Mouse (Mus musculus): ENCODE measurements around the gene Brms1l.

The Brms1l gene

DNA sequence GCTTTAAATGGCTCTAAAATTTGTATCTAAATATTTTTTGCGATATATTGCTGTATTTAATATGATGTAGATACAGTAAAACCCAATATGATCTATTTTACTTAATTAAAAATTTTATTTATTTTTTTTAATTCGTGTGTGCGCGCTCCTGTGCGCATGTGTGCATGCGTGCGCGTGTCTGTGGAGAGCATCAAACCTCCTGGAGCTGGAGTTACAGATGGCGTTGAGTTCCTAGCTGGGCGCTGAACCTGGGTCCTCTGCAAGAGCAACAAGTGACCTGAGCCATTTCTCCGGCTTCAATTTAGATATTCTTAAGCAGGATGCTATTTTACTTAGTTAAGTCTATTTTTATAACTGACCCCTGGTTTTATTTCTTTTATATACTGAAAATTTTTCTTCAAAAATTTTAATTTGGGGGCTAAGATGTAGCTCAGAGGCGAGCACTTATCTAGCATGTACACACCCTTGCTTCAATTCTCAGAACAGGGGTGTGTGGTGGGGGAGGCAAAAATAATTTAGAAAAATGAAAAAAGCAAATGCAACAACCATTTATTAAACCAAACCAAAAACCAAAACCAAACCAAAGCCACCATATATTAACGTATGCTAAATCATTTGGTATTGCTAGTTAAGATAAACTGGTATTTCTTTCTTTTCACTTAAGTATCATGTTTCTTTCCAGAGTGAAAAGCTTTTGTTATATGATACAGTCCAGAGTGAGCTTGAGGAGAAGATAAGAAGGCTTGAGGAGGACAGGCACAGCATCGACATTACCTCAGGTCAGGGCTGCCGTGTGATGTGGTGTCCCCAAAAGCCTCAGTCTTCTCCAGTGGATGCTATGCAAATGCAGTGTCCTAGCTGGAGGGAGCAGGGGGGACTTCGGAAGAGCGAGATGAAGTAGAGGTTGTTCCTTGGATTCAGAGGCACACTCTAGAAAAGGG lies 23.6 kb downstream of the Brms1l start:
- no peak for DNase-seq (ENCODE audit: low spot score in 2 of 2)

DNA sequence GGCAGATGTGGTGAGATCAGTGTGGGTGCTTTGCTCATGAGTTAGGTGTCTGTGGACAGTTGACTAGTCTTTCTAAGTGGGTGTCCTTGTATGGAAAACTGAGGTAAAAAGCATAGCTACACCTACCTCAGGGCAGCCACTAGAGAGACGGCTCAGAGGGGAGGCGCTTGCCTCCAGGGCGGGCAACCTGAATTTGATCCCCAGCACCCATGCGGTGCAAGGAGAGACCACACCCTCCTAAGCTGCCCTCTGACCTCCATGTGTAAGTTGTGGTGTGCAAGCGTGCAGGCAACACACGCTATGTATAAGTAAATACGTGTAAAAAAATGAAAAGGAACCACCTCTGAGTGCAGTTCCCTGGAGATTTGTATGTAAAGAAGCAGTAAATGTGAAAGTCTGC lies 24.5 kb downstream of the Brms1l start:
- DNase-seq (ENCODE audit: low spot score in 2 of 2), result no peak

DNA sequence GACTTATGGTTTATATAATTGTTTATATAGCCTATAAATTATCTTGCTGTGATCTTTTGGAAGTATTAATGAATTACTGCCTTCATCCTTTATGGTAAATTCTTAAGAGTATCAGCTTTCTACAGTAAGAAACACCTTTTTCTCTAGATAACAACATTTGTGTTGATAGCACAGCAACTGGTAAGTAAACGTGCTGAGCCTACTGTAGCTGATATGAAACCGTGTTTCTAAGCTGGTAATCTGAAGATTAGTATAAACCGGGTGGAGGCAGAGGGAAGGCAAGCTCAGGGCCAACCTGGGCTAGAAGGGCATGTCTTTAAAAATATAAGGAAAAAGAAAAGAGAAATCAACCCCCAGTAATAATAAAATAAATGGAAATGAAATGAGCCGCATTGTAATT lies 31.6 kb downstream of the Brms1l start:
- DNase-seq (ENCODE audit: low spot score in 2 of 2), result no peak

DNA sequence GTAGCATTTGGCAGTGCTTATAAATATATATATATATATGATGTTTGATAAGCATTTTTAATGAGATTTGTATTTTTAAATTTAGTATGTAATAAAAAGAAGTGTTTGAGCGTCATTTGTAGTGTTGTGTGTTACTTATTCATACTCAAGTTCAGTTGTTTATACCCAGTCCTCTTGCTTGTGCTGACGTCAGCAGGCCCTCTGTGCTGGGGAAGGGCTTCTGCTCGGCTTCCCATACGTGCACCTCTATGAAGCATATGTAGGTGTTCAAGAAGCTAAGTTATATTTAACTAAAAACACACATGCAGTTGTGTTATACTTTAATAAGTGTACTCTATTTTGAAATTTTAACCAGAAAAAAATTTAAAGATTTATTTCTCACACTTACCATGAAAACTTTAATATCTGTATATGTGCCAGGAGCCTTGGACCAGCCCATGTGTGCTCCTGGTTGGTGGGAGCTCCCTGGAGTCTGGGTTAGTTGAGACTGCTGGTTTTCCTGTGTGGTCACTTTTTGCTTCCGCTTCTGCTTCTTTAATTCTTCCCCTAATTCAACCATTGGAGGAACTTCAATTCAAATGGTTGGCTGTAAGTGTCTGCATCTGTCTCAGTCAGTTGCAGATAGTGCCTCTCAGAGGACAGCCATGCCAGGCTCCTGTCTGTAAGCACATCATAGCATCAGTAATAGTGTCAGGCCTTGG lies 33.6 kb downstream of the Brms1l start:
- no peak for DNase-seq (ENCODE audit: low spot score in 2 of 2)

DNA sequence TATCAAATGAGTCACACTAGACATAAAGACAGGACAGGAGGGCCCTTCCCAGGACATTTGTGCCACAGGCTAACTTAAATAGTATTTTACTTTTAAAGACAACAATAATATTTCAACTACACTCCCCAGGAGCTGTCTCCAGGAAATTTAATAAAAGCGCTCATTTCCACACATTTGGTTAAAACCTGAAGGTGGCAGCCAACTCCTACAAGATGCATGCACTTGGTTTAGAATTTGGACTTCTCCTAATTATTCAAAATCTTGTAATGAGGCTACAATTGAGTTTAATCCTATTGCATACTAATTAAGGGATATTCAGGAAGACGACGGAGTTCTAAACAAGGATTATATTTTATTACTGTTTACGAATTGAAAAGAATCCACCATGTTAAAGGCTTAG lies 49.3 kb downstream of the Brms1l start:
- no peak for DNase-seq (ENCODE audit: low spot score in 2 of 2)

DNA sequence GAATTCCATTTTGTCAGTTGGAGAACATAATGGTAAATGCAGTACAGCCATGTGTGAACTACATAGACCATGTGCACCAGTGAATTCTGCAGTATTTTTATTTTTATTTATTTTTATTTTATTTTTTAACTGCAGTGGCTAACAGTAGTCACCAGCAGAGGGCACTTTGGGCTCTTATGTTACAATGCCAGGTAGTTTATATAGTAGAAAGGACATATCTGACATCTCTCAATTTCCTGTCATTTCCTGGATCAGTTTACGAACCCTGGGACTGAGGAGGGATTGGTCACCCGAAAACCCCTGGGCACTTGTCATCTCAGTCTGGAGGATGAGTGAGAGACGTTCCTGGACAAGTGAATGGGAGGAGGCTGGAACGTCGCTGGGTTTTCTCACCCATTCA lies 52.4 kb downstream of the Brms1l start:
- no peak for DNase-seq (ENCODE audit: low spot score in 2 of 2)

DNA sequence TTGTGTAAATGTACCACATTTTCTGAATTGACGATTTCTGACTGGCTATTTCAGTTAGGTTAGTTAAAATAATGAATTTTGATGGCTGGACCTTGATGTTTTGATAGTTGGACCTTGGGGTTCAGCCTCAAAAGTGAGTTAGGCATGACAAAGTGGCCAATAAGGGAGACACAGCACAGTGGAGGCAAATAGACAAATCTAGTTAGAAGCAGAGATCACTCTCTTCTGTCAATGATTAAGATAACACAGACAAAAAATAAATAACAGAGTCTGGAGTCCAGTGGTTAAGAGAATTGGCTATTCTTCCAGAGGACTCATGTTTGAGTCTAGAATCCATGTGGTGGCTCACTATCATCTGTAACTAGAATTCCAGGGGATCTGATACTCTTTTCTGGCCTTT lies 68.7 kb downstream of the Brms1l start:
- DNase-seq (ENCODE audit: low spot score in 2 of 2), result no peak

DNA sequence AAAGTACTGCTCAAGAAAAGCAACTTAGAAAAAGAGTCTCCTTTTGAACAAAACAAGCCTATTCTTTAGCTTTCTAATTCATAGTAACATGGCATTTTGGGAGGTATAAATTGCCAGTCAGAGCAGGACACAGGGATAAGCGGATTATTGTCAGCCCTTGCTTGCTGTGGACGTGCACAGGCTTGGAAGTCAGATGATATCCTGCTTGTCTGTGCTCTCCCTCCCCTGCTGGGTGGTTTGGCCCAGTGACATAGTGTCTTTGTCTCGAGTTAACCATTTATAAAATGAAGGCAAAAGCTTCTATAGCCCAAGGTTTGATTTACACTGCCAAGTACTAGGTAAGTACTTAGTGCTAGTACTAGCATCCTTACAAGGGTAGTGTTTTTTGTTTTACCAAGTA lies 76.0 kb downstream of the Brms1l start:
- DNase-seq (ENCODE audit: low spot score in 2 of 2), result no peak

DNA sequence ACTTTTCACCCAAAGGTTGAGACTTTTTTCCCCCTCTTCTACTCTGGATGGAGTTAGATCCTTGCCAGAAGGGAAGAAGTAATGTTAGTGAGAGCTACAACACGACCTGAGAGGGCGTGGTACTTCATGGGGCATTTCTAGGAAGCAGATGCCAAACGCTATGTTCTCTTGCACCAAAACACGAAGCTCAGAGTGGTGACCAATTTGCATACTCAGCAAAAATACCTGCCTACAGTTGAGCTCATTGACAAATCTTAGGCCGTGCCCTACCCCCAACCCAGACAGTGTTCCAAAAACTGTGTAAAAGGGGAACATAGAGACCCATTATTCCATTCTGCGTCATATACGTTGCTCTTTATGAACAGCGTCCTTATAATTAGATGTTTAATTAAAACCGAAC lies 77.1 kb downstream of the Brms1l start:
- DNase-seq (ENCODE audit: low spot score in 2 of 2), result no peak

DNA sequence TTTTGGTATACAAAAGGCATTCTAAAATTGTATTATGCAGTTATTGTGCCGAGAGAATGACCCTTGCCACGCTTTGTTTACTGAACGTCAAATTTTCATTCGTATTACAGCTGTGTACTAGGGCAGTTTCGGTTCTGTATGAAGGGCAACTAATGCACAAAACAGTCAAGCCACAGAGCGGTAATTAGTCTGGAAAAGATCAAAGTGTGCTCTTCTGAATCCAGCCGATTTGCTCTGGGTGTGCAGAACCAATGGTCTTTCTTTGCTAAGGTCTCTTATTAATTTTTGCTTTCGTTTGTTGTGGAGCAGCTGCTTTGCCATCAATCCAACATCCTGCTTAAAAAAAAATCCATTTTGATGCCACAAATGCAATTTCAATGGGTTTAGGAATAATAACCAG lies 80.1 kb downstream of the Brms1l start:
- no peak for DNase-seq (ENCODE audit: low spot score in 2 of 2)

DNA sequence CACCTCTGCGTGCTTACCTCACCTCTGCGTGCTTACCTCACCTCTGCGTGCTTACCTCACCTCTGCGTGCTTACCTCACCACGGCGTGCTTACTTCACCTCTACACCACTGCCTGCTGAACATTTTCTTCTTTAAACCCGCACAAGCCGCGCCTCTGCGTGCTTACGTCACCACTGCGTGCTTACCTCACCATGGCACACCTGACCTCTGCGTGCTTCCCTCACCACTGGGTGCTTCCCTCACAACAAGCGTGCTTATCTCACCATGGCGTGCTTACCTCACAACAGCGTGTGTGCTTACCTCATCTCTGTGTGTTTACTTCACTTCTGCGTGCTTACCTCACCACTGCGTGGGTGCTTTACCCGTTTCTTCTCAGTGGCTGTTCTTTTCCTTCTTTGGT lies 80.9 kb downstream of the Brms1l start:
- DNase-seq (ENCODE audit: low spot score in 2 of 2), result no peak
